Mouse (Mus musculus): ENCODE data around the gene Slc4a2. TPM values are rescaled to one million over a fixed set of nuclear protein-coding genes. Genes with fewer than 3 reads are reported as not detected.

Slc4a2 gene
- polyA plus RNA-seq, 1 experiment, result 47.5 TPM

DNA sequence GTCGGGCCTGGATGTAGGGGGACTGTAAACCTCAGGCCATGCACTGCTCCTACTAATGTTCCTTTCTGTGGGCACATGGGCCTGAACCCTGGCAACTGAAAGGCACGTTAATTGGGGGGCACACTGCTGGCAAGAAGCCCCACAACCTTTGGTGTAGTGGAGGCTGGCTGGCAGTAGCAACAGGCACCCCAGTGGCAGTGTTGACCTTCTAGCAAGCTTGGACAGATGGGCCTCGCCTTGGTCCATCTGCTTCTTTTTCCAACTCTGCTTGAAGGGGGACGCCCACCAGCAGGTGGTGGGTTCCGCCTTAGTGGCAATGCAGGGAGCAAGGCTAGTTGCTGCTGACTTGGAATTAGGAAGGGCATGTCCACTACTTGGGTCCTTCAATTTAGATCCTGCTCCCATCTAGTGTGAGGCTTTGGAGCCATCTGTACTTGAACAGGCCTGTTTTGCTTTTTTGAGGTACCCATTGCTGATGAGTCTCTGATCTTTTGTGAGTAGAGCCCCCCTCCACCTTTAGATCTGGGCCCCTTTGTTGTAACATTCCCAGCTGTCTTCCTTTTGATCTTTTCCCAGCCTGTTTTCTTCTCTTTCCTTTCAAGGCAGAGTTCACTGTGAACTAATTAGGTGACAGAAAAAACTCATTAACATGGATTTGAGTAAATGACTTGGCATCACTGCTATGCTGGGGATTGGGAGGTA, 29.8 kb downstream of the Slc4a2 start:
- Histone ChIP-seq H3K36me3 (ENCODE audit: control insufficient read depth, insufficient read depth, low read length) (no peaks in the 10 kb centered on the region), H3K4me3 (ENCODE audit: extremely low read depth, insufficient read depth, insufficient read length) (peak overlapping the region; percentile 75; the same call in 1 of the 2 replicates), H3K4me1 (ENCODE audit: control insufficient read depth, insufficient read depth, insufficient read length) (peaks cover 8% of the 10 kb centered on the region), H3K27me3 (ENCODE audit: control insufficient read depth, insufficient read depth, low read length) (no peaks in the 10 kb centered on the region), H3K27ac (ENCODE audit: insufficient read depth, low read length) (no peak overlapping the region)
- 61% methylated on average over 5 of the region's 5 CpGs for WGBS
- TF ChIP-seq CTCF (IDR thresholded peaks at IDR 0.05; ENCODE audit: extremely low read depth, insufficient read depth, insufficient read length, insufficient replicate concordance), result no peak
- TF ChIP-seq POLR2A (IDR thresholded peaks at IDR 0.05; ENCODE audit: low read depth, low read length), result no peak
- no peak for DNase-seq (ENCODE audit: low read depth in 1 of 2, low spot score in 2 of 2)

DNA sequence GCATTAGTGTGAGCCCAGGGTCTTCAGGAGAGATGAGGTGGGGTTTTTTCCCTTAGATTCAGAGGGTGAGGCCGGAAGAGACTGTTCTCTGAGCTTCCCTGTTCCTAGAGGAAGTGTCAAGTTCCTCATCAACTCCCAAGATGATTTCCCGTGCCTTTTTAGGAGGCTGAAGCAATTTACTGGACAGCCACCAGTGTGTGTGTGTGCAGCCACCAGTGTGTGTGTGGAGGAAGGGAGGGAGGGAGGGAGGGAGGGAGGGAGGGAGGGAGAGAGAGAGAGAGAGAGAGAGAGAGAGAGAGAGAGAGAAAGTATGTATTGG, 30.3 kb downstream of the Slc4a2 start:
- no peak overlapping the region for H3K27ac ChIP-seq (ENCODE audit: insufficient read depth, low read length)

GRCm38 (mm10) chr5:24455076-24455475, 31.4 kb downstream of the Slc4a2 start:
- 92% methylated on average over 3 of the region's 3 CpGs for WGBS
- H3K4me3 ChIP-seq (ENCODE audit: extremely low read depth, insufficient read depth, insufficient read length), result no peak overlapping the region
- no peak for DNase-seq (ENCODE audit: low read depth in 1 of 2, low spot score in 2 of 2)
- H3K4me1 ChIP-seq (ENCODE audit: control insufficient read depth, insufficient read depth, insufficient read length), result peaks cover 8% of the 10 kb centered on the region
- H3K27ac ChIP-seq (ENCODE audit: insufficient read depth, low read length), result no peak overlapping the region
- no peak for TF ChIP-seq CTCF (IDR thresholded peaks at IDR 0.05; ENCODE audit: extremely low read depth, insufficient read depth, insufficient read length, insufficient replicate concordance)
- no peak for TF ChIP-seq POLR2A (IDR thresholded peaks at IDR 0.05; ENCODE audit: low read depth, low read length)
- no peaks in the 10 kb centered on the region for H3K27me3 ChIP-seq (ENCODE audit: control insufficient read depth, insufficient read depth, low read length)
- no peaks in the 10 kb centered on the region for H3K36me3 ChIP-seq (ENCODE audit: control insufficient read depth, insufficient read depth, low read length)

More for the DNA sequence above, 30.3 kb downstream of the Slc4a2 start:
- 51% methylated on average over 2 of the region's 2 CpGs for WGBS
- H3K27me3 ChIP-seq (ENCODE audit: control insufficient read depth, insufficient read depth, low read length), result no peaks in the 10 kb centered on the region
- TF ChIP-seq POLR2A (IDR thresholded peaks at IDR 0.05; ENCODE audit: low read depth, low read length), result no peak
- TF ChIP-seq CTCF (IDR thresholded peaks at IDR 0.05; ENCODE audit: extremely low read depth, insufficient read depth, insufficient read length, insufficient replicate concordance), result no peak
- no peaks in the 10 kb centered on the region for H3K36me3 ChIP-seq (ENCODE audit: control insufficient read depth, insufficient read depth, low read length)
- peaks cover 8% of the 10 kb centered on the region for H3K4me1 ChIP-seq (ENCODE audit: control insufficient read depth, insufficient read depth, insufficient read length)
- no peak for DNase-seq (ENCODE audit: low read depth in 1 of 2, low spot score in 2 of 2)
- no peak overlapping the region for H3K4me3 ChIP-seq (ENCODE audit: extremely low read depth, insufficient read depth, insufficient read length)

DNA sequence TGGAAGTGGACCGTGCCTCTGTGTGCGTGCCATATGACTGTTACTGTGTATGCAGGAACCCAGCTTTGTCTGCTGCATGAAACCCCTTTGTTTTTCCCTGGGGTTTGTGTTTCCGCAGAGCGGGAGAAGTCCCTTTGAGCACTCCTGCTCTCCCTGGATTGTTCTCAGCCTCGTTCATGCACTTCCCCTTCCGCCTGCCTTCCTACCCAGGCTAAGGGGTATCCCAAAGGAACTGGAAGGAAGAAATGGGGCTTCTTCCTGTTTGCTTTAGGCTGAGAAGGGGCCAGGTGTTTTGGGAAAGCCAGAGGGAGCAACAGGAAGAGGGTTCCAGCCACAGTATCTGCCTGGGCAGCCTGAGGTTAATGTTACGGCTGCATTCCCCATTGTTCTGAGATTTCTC, 32.0 kb downstream of the Slc4a2 start:
- no peaks in the 10 kb centered on the region for H3K36me3 ChIP-seq (ENCODE audit: control insufficient read depth, insufficient read depth, low read length)

DNA sequence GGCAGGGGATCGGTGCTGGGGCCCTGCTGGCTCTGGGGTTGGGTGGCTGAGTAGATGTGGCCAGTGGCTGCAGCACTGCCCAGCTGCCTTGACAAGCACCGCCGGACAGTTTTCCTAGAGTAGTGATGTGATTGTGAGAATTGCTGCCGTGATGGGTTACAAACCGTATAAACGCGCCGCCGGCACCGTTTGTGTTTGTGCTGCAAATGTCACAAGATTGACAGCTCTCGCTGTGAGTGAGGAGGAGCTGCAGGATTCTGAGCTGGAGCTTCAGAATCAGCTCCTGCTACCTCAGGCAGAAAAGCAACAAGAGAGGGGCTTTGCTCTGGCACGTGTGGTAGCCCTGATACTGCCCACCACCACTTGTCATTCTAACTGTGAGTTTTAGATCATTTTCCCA, 43.1 kb downstream of the Slc4a2 start:
- Histone ChIP-seq H3K36me3 (ENCODE audit: control insufficient read depth, insufficient read depth, low read length) (no peaks in the 10 kb centered on the region), H3K4me1 (ENCODE audit: control insufficient read depth, insufficient read depth, insufficient read length) (no peaks in the 10 kb centered on the region), H3K27me3 (ENCODE audit: control insufficient read depth, insufficient read depth, low read length) (no peaks in the 10 kb centered on the region), H3K4me3 (ENCODE audit: extremely low read depth, insufficient read depth, insufficient read length) (no peak overlapping the region), H3K27ac (ENCODE audit: insufficient read depth, low read length) (no peak overlapping the region)
- TF ChIP-seq CTCF (IDR thresholded peaks at IDR 0.05; ENCODE audit: extremely low read depth, insufficient read depth, insufficient read length, insufficient replicate concordance), result no peak
- no peak for TF ChIP-seq POLR2A (IDR thresholded peaks at IDR 0.05; ENCODE audit: low read depth, low read length)
- DNase-seq (ENCODE audit: low read depth in 1 of 2, low spot score in 2 of 2), result no peak
- WGBS, result 92% methylated on average over 12 of the region's 12 CpGs

More for the DNA sequence above, 32.0 kb downstream of the Slc4a2 start:
- no peaks in the 10 kb centered on the region for H3K27me3 ChIP-seq (ENCODE audit: control insufficient read depth, insufficient read depth, low read length)
- DNase-seq (ENCODE audit: low read depth in 1 of 2, low spot score in 2 of 2), result no peak
- H3K27ac ChIP-seq (ENCODE audit: insufficient read depth, low read length), result no peak overlapping the region
- no peak for TF ChIP-seq CTCF (IDR thresholded peaks at IDR 0.05; ENCODE audit: extremely low read depth, insufficient read depth, insufficient read length, insufficient replicate concordance)
- no peak overlapping the region for H3K4me3 ChIP-seq (ENCODE audit: extremely low read depth, insufficient read depth, insufficient read length)
- WGBS, result 86% methylated on average over 7 of the region's 7 CpGs
- peaks cover 8% of the 10 kb centered on the region for H3K4me1 ChIP-seq (ENCODE audit: control insufficient read depth, insufficient read depth, insufficient read length)

DNA sequence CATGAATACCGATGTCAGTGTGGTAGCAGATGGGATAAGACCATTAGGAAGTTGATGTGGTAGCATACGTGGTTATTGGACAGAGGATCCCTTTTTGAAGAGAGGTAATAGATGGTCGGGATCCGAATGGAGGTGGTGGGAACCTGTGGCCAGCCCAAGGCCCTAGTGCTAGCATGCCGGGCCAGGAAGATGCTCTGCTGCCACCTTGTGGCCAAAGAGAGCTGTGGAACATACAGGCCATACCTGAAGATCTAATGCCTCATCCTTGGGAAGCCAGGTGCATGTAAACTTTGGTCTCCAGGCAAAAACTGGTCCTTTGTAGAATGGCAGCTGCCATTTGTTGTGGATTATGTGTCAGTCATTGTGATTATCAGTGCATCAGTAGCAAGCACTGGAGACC, 47.0 kb downstream of the Slc4a2 start:
- TF ChIP-seq CTCF (IDR thresholded peaks at IDR 0.05; ENCODE audit: extremely low read depth, insufficient read depth, insufficient read length, insufficient replicate concordance), result peak; percentile 96
- TF ChIP-seq POLR2A (IDR thresholded peaks at IDR 0.05; ENCODE audit: low read depth, low read length), result no peak
- Histone ChIP-seq H3K27me3 (ENCODE audit: control insufficient read depth, insufficient read depth, low read length) (peaks cover 11% of the 10 kb centered on the region), H3K4me1 (ENCODE audit: control insufficient read depth, insufficient read depth, insufficient read length) (peaks cover 10% of the 10 kb centered on the region), H3K36me3 (ENCODE audit: control insufficient read depth, insufficient read depth, low read length) (no peaks in the 10 kb centered on the region), H3K27ac (ENCODE audit: insufficient read depth, low read length) (no peak overlapping the region), H3K4me3 (ENCODE audit: extremely low read depth, insufficient read depth, insufficient read length) (no peak overlapping the region)
- WGBS, result 26% methylated on average over 5 of the region's 5 CpGs
- DNase-seq (ENCODE audit: low read depth in 1 of 2, low spot score in 2 of 2), result peak; percentile 44 to 78

DNA sequence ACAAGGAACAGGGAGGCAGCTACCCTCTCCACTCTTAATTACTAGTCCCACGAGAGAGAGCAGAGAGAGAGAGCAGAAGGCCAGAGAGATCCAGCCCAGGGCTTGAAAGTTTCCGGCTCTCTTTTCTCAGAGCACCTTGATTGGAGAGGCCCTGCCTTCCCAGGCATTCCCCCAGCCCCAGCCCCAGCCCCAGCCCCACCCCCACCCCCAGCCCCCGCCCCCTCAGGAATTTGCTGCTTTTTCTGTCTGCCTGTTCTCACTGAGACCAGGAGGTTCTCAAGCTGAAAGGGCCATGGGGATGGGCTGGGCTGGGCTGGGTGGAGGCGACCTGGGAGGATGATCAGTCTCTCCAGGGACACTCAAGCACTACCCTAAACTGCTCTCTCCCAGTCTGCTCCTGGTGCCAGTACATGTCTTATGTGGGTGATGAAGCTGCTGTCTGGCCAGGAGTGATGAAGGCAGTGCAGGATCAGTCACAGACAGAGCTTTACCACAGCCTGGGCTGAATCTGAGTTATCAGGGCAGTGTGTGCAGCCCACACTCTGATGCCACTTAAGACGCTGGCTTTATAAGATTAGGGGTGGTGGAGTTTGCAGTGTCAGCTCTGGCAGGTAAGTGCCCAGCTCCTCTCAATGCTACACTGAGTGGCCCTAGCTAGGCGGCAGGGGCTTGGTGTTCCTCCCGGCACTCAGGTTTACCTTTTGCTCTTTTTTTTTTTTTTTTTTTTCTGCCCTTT, 49.4 kb downstream of the Slc4a2 start:
- no peak for TF ChIP-seq POLR2A (IDR thresholded peaks at IDR 0.05; ENCODE audit: low read depth, low read length)
- TF ChIP-seq CTCF (IDR thresholded peaks at IDR 0.05; ENCODE audit: extremely low read depth, insufficient read depth, insufficient read length, insufficient replicate concordance), result no peak
- H3K4me1 ChIP-seq (ENCODE audit: control insufficient read depth, insufficient read depth, insufficient read length), result peaks cover 10% of the 10 kb centered on the region

More for the DNA sequence above, 49.4 kb downstream of the Slc4a2 start:
- no peak overlapping the region for H3K27ac ChIP-seq (ENCODE audit: insufficient read depth, low read length)
- 84% methylated on average over 7 of the region's 7 CpGs for WGBS
- H3K27me3 ChIP-seq (ENCODE audit: control insufficient read depth, insufficient read depth, low read length), result peaks cover 11% of the 10 kb centered on the region
- DNase-seq (ENCODE audit: low read depth in 1 of 2, low spot score in 2 of 2), result no peak
- H3K36me3 ChIP-seq (ENCODE audit: control insufficient read depth, insufficient read depth, low read length), result peaks cover 7% of the 10 kb centered on the region
- no peak overlapping the region for H3K4me3 ChIP-seq (ENCODE audit: extremely low read depth, insufficient read depth, insufficient read length)
